Mouse (Mus musculus) lung, adult 2 months (tissue): Measurements from ENCODE around the gene Zfp324.

Experiments
- CTCF ChIP-seq: fragments of 200-500 bp; IDR thresholded peaks from 2 replicates; pipeline ENCODE4 v1.5.1; 2011; ENCODE audit warnings: mild to moderate bottlenecking, low read length, control low read depth; ENCODE audit not compliant: insufficient read depth
- POLR2A ChIP-seq: fragments of 200-500 bp; IDR thresholded peaks from 2 replicates; pipeline ENCODE4 v1.6.1; 2011; ENCODE audit warnings: low read depth, mild to moderate bottlenecking, control low read depth, low read length, borderline replicate concordance; ENCODE audit errors: extremely low read depth

GRCm38 (mm10) chr7:12927191-12927680 is 38.4 kb upstream of the Zfp324 start, which contains the start of gene Rnf225:
- no peak for TF ChIP-seq CTCF
- TF ChIP-seq POLR2A: no peak
